Comparison of ENCODE assay signal across 8 mouse cellular contexts in the genomic region with DNA sequence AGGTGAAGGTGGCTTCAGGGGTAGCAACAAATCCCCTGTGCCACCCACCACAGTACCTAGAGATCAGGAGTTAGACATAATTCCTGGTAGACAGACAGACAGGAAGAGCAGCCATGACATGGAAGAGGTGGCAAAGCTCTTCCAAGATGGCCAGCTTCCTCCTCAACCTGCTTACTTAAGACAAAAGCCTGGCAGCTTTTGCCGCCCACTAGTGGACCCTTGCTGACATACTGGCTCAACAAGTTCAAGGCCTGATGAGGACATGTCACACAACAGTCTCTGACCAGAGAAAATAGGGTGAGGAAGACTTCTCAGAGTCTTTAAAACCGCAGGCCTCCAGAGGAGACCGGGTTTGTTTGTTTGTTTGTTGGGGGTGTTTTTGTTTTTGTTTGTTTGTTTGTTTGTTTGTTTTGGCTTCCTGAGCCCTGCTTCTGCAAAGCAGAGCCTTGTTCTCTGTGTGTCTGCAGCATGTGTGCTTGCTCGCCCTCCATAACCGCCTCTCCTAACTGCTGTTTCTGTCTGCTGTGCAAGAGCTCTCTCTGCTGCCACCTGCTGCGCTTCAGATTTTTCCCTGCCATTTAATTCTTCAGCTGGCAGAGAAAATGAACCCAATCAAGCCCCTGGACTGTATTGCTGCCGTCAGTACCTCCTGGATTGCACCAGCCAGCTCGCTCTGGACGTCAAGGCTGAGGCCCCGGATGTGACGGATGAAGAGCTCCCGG. TPM values are rescaled to one million over a fixed set of nuclear protein-coding genes. Genes with fewer than 3 reads are reported as not detected.
DNase-seq lines count a peak whose midpoint lies in the region; ATAC-seq lines count a peak whose summit lies in the region.

No protein-coding gene starts in this region.

- peaks cover 39% of the 10 kb centered on the region for H3K4me1 ChIP-seq in forebrain, embryonic 10.5 days
- peaks cover 17% of the 10 kb centered on the region for H3K4me1 ChIP-seq in forebrain, embryonic 13.5 days
- peaks cover 11% of the 10 kb centered on the region; the same call in 1 of the 2 replicates for H3K4me1 ChIP-seq in hindbrain, embryonic 16.5 days (ENCODE audit: control insufficient read depth, insufficient read depth, low read depth, low read length)
- H3K4me1 ChIP-seq in liver, embryonic 11.5 days (replicated peaks; ENCODE audit: control insufficient read depth, insufficient read depth, low read length) = peaks cover 20% of the 10 kb centered on the region
- peaks cover 20% of the 10 kb centered on the region for H3K4me1 ChIP-seq in neural tube, embryonic 13.5 days (replicated peaks)

- no peak for ATAC-seq in forebrain, embryonic 13.5 days
- ATAC-seq in common myeloid progenitor, adult 5-6 weeks (replicated peaks; ENCODE audit: low read depth, poor library complexity, severe bottlenecking) = peak; percentile 33; the same call in 1 of the 2 replicates
- peak; percentile 63 for ATAC-seq in hindbrain, embryonic 16.5 days
- no peak for ATAC-seq in liver, embryonic 11.5 days (replicated peaks; ENCODE audit: low FRiP score)
- no peak for ATAC-seq in neural tube, embryonic 13.5 days (ENCODE audit: low read depth)

- peaks cover 48% of the 10 kb centered on the region for H3K27me3 ChIP-seq in forebrain, embryonic 10.5 days (ENCODE audit: poor library complexity, severe bottlenecking)
- peaks cover 23% of the 10 kb centered on the region for H3K27me3 ChIP-seq in forebrain, embryonic 13.5 days
- H3K27me3 ChIP-seq in hindbrain, embryonic 16.5 days (replicated peaks; ENCODE audit: control insufficient read depth, insufficient read depth, low read length) = no peaks in the 10 kb centered on the region
- H3K27me3 ChIP-seq in liver, embryonic 11.5 days (replicated peaks; ENCODE audit: control insufficient read depth, insufficient read depth, low read length) = peaks cover 3% of the 10 kb centered on the region; the same call in 1 of the 2 replicates
- H3K27me3 ChIP-seq in neural tube, embryonic 13.5 days = 0 out of 2 replicates have a peak, but pooled peaks cover 7% of the 10 kb centered on the region

- no peak overlapping the region for H3K9ac ChIP-seq in forebrain, embryonic 13.5 days
- H3K9ac ChIP-seq in hindbrain, embryonic 16.5 days (ENCODE audit: low read depth, low read length) = no peak overlapping the region
- H3K9ac ChIP-seq in liver, embryonic 11.5 days (ENCODE audit: low read depth, low read length) = peak overlapping the region; percentile 9; the same call in 1 of the 2 replicates
- H3K9ac ChIP-seq in neural tube, embryonic 13.5 days = 0 out of 2 replicates have a peak overlapping the region, but pooled peaks have one; percentile 5

- no peaks in the 10 kb centered on the region for H3K36me3 ChIP-seq in forebrain, embryonic 10.5 days (replicated peaks)
- H3K36me3 ChIP-seq in forebrain, embryonic 13.5 days (ENCODE audit: poor library complexity, severe bottlenecking) = no peaks in the 10 kb centered on the region
- no peaks in the 10 kb centered on the region for H3K36me3 ChIP-seq in hindbrain, embryonic 16.5 days (ENCODE audit: control insufficient read depth, insufficient read depth, low read length)
- no peaks in the 10 kb centered on the region for H3K36me3 ChIP-seq in liver, embryonic 11.5 days (ENCODE audit: control insufficient read depth, insufficient read depth, low read length)
- no peaks in the 10 kb centered on the region for H3K36me3 ChIP-seq in neural tube, embryonic 13.5 days

- no peaks in the 10 kb centered on the region for H3K9me3 ChIP-seq in forebrain, embryonic 10.5 days
- no peaks in the 10 kb centered on the region for H3K9me3 ChIP-seq in forebrain, embryonic 13.5 days (replicated peaks)
- no peaks in the 10 kb centered on the region for H3K9me3 ChIP-seq in hindbrain, embryonic 16.5 days (ENCODE audit: control insufficient read depth, low read length)
- no peaks in the 10 kb centered on the region for H3K9me3 ChIP-seq in liver, embryonic 11.5 days (ENCODE audit: control insufficient read depth, low read length)
- H3K9me3 ChIP-seq in neural tube, embryonic 13.5 days = no peaks in the 10 kb centered on the region

- WGBS in forebrain, embryonic 10.5 days = 53% methylated on average over 12 of the region's 12 CpGs
- 38% methylated on average over 12 of the region's 12 CpGs for WGBS in forebrain, embryonic 13.5 days
- WGBS in hindbrain, embryonic 16.5 days = 35% methylated on average over 12 of the region's 12 CpGs
- 50% methylated on average over 12 of the region's 12 CpGs for WGBS in liver, embryonic 11.5 days
- WGBS in neural tube, embryonic 13.5 days = 39% methylated on average over 12 of the region's 12 CpGs

- H3K4me3 ChIP-seq in forebrain, embryonic 10.5 days = no peak overlapping the region
- no peak overlapping the region for H3K4me3 ChIP-seq in forebrain, embryonic 13.5 days
- H3K4me3 ChIP-seq in hindbrain, embryonic 16.5 days (ENCODE audit: low read length) = no peak overlapping the region
- 0 out of 2 replicates have a peak overlapping the region, but pooled peaks have one; percentile 11 for H3K4me3 ChIP-seq in liver, embryonic 11.5 days (ENCODE audit: low read depth, low read length)
- no peak overlapping the region for H3K4me3 ChIP-seq in neural tube, embryonic 13.5 days

- no peak overlapping the region for H3K4me2 ChIP-seq in forebrain, embryonic 13.5 days
- no peak overlapping the region for H3K4me2 ChIP-seq in hindbrain, embryonic 16.5 days (ENCODE audit: low read length)
- peak overlapping the region; percentile 67 for H3K4me2 ChIP-seq in liver, embryonic 11.5 days
- H3K4me2 ChIP-seq in neural tube, embryonic 13.5 days = no peak overlapping the region

- peak; percentile 36 for DNase-seq in forebrain, embryonic 10.5 days (ENCODE audit: extremely low spot score, low spot score)
- DNase-seq in A20 (ENCODE audit: low read depth, low spot score) = peak; percentile 88
- no peak for DNase-seq in liver, embryonic 11.5 days (ENCODE audit: low spot score)
- DNase-seq in cerebellum, adult 9-11 months = no peak

- no peak overlapping the region for H3K27ac ChIP-seq in forebrain, embryonic 10.5 days
- H3K27ac ChIP-seq in forebrain, embryonic 13.5 days = no peak overlapping the region
- H3K27ac ChIP-seq in hindbrain, embryonic 16.5 days (ENCODE audit: low read depth, low read length) = no peak overlapping the region
- H3K27ac ChIP-seq in liver, embryonic 11.5 days (ENCODE audit: low read depth, low read length) = no peak overlapping the region
- 0 out of 2 replicates have a peak overlapping the region, but pooled peaks have one; percentile 38 for H3K27ac ChIP-seq in neural tube, embryonic 13.5 days (replicated peaks)

RNA-seq across cellular contexts. Expression of gene Ccdc88b, which starts 1.6 kb away (rescaled TPM):
- 0.32 and 0.36 TPM in 2 replicates for polyA plus RNA-seq in forebrain, embryonic 10.5 days (2016; fragmentation: Nextera tagmentation; extraction: Ambion mirVana)
- 0.19 and 0.71 TPM in 2 replicates for polyA plus RNA-seq in forebrain, embryonic 13.5 days (2015; fragmentation: Nextera tagmentation; extraction: Ambion mirVana)
- total RNA-seq in common myeloid progenitor, adult 5-6 weeks (2017) = 29.1 and 65.5 TPM in 2 replicates
- 0.80 and 0.85 TPM in 2 replicates for polyA plus RNA-seq in hindbrain, embryonic 16.5 days (2015; fragmentation: Nextera tagmentation; extraction: Ambion mirVana)
- polyA plus RNA-seq in liver, embryonic 11.5 days (2014; fragmentation: Nextera tagmentation; extraction: Ambion mirVana) = 2.8 and 4.4 TPM in 2 replicates
- polyA plus RNA-seq in neural tube, embryonic 13.5 days (2015; fragmentation: Nextera tagmentation; extraction: Ambion mirVana) = 0.54 and 1.3 TPM in 2 replicates

RNA-seq across cellular contexts. Expression of gene Rps6ka4, which starts 16.0 kb away (rescaled TPM):
- 4.9 and 5.4 TPM in 2 replicates for polyA plus RNA-seq in forebrain, embryonic 10.5 days (2016; fragmentation: Nextera tagmentation; extraction: Ambion mirVana)
- 4.0 and 4.2 TPM in 2 replicates for polyA plus RNA-seq in forebrain, embryonic 13.5 days (2015; fragmentation: Nextera tagmentation; extraction: Ambion mirVana)
- 5.8 and 6.8 TPM in 2 replicates for total RNA-seq in common myeloid progenitor, adult 5-6 weeks (2017)
- 17.3 and 17.4 TPM in 2 replicates for polyA plus RNA-seq in hindbrain, embryonic 16.5 days (2015; fragmentation: Nextera tagmentation; extraction: Ambion mirVana)
- polyA plus RNA-seq in liver, embryonic 11.5 days (2014; fragmentation: Nextera tagmentation; extraction: Ambion mirVana) = 11.5 and 12.6 TPM in 2 replicates
- 8.4 and 9.8 TPM in 2 replicates for polyA plus RNA-seq in neural tube, embryonic 13.5 days (2015; fragmentation: Nextera tagmentation; extraction: Ambion mirVana)

RNA-seq across cellular contexts. Expression of gene Trmt112, which starts 53.1 kb away (rescaled TPM):
- polyA plus RNA-seq in forebrain, embryonic 10.5 days (2016; fragmentation: Nextera tagmentation; extraction: Ambion mirVana) = 155 and 159 TPM in 2 replicates
- polyA plus RNA-seq in forebrain, embryonic 13.5 days (2015; fragmentation: Nextera tagmentation; extraction: Ambion mirVana) = 141 and 167 TPM in 2 replicates
- 251 and 275 TPM in 2 replicates for total RNA-seq in common myeloid progenitor, adult 5-6 weeks (2017)
- polyA plus RNA-seq in hindbrain, embryonic 16.5 days (2015; fragmentation: Nextera tagmentation; extraction: Ambion mirVana) = 93.9 and 101 TPM in 2 replicates
- 167 and 169 TPM in 2 replicates for polyA plus RNA-seq in liver, embryonic 11.5 days (2014; fragmentation: Nextera tagmentation; extraction: Ambion mirVana)
- 117 and 159 TPM in 2 replicates for polyA plus RNA-seq in neural tube, embryonic 13.5 days (2015; fragmentation: Nextera tagmentation; extraction: Ambion mirVana)

RNA-seq across cellular contexts. Expression of gene Prdx5, which starts 53.5 kb away (rescaled TPM):
- polyA plus RNA-seq in forebrain, embryonic 10.5 days (2016; fragmentation: Nextera tagmentation; extraction: Ambion mirVana) = 144 and 154 TPM in 2 replicates
- polyA plus RNA-seq in forebrain, embryonic 13.5 days (2015; fragmentation: Nextera tagmentation; extraction: Ambion mirVana) = 186 and 201 TPM in 2 replicates
- 131 and 139 TPM in 2 replicates for total RNA-seq in common myeloid progenitor, adult 5-6 weeks (2017)
- polyA plus RNA-seq in hindbrain, embryonic 16.5 days (2015; fragmentation: Nextera tagmentation; extraction: Ambion mirVana) = 408 and 532 TPM in 2 replicates
- polyA plus RNA-seq in liver, embryonic 11.5 days (2014; fragmentation: Nextera tagmentation; extraction: Ambion mirVana) = 106 and 117 TPM in 2 replicates
- 294 and 302 TPM in 2 replicates for polyA plus RNA-seq in neural tube, embryonic 13.5 days (2015; fragmentation: Nextera tagmentation; extraction: Ambion mirVana)

Comparison
In these comparisons a context has a peak if more than half of its experiments do, and no peak if none do; other contexts are left out.
1. DNase-seq: peak in forebrain, embryonic 10.5 days (single experiment) and A20 (single experiment); none in liver, embryonic 11.5 days (single experiment) and cerebellum, adult 9-11 months (single experiment).
2. ATAC-seq: peak in common myeloid progenitor, adult 5-6 weeks (single experiment) and hindbrain, embryonic 16.5 days (single experiment); none in forebrain, embryonic 13.5 days (single experiment), liver, embryonic 11.5 days (single experiment) and neural tube, embryonic 13.5 days (single experiment).
3. H3K9ac ChIP-seq: peak in liver, embryonic 11.5 days (single experiment) and neural tube, embryonic 13.5 days (single experiment); none in forebrain, embryonic 13.5 days (single experiment) and hindbrain, embryonic 16.5 days (single experiment).